Mouse (Mus musculus) CH12.LX (cell line): ENCODE measurements around the gene Creb5. TPM values are rescaled to one million over a fixed set of nuclear protein-coding genes. Genes with fewer than 3 reads are reported as not detected.

Experiments used
- DNase-seq: peaks from one replicate; pipeline ENCODE4 v3.0.0-alpha.2; 2013; ENCODE audit errors: extremely low read depth
- H3K27ac ChIP-seq: 2 replicates; pipeline ENCODE4 v1.5.1; 2012; ENCODE audit warnings: low read depth, mild to moderate bottlenecking, control low read depth, moderate library complexity; ENCODE audit not compliant: insufficient read depth
- H3K27me3 ChIP-seq: replicated peaks from 2 replicates; pipeline ENCODE3; 2012; ENCODE audit warnings: inconsistent platforms
- H3K36me3 ChIP-seq, 2 experiments: replicated peaks in 1 of 2; 2 replicates each; pipeline versions ENCODE3 to v1.6.1; 2012; ENCODE audit warnings: inconsistent platforms in 1 of 2, low read length in 1 of 2, mild to moderate bottlenecking in 1 of 2, mixed read lengths in 1 of 2, moderate library complexity in 1 of 2; ENCODE audit not compliant: control insufficient read depth in 1 of 2, insufficient read depth in 1 of 2
- H3K4me1 ChIP-seq, 2 experiments: 2 replicates each; pipeline ENCODE4 v1.6.1; 2012; ENCODE audit warnings: inconsistent platforms in 1 of 2, moderate library complexity in 1 of 2; ENCODE audit not compliant: insufficient read depth in 2 of 2, control insufficient read depth in 1 of 2
- H3K4me2 ChIP-seq: 2 replicates; pipeline ENCODE4 v1.6.1; 2012; ENCODE audit warnings: low read depth, mild to moderate bottlenecking, control low read depth; ENCODE audit not compliant: poor library complexity, insufficient read depth, severe bottlenecking
- H3K4me3 ChIP-seq, 3 experiments: fragments of 150-350 bp in 1 of 3; sonication (generic) in 1 of 3; replicated peaks in 1 of 3; 2 replicates each; pipeline versions ENCODE3 to v1.5.1; 2011 to 2012; ENCODE audit warnings: low read depth in 2 of 3, low read length in 2 of 3, mild to moderate bottlenecking in 2 of 3, moderate library complexity in 2 of 3, control low read depth in 1 of 3, improper control_type of control experiment in 1 of 3, inconsistent platforms in 1 of 3, mixed read lengths in 1 of 3; ENCODE audit not compliant: poor library complexity in 1 of 3
- H3K79me2 ChIP-seq: replicated peaks from 2 replicates; pipeline ENCODE4 v1.6.1; 2012; ENCODE audit warnings: mild to moderate bottlenecking, moderate library complexity; ENCODE audit not compliant: control insufficient read depth, poor library complexity, insufficient read depth, severe bottlenecking; ENCODE audit errors: extremely low read depth
- H3K9ac ChIP-seq: 2 replicates; pipeline ENCODE4 v1.6.1; 2012; ENCODE audit warnings: low read depth, mild to moderate bottlenecking, control low read depth, moderate library complexity; ENCODE audit not compliant: insufficient read depth
- H3K9me3 ChIP-seq: replicated peaks from 2 replicates; pipeline ENCODE3; 2012; ENCODE audit warnings: low read length, inconsistent platforms, mixed read lengths
- CHD1 ChIP-seq: IDR thresholded peaks from 2 replicates; pipeline ENCODE4 v1.6.1; 2012; ENCODE audit warnings: low read depth, low read length, improper control_type of control experiment, inconsistent platforms
- CHD2 ChIP-seq: IDR thresholded peaks from 2 replicates; pipeline ENCODE4 v1.6.1; 2011; ENCODE audit warnings: low read length, improper control_type of control experiment
- CTCF ChIP-seq, 2 experiments: IDR thresholded peaks in 1 of 2; conservative IDR thresholded peaks in 1 of 2; 2 replicates each; pipeline ENCODE4 v1.5.1; 2011 to 2012; ENCODE audit warnings: low read depth in 2 of 2, low read length in 2 of 2, improper control_type of control experiment in 1 of 2, inconsistent platforms in 1 of 2, mild to moderate bottlenecking in 1 of 2, moderate library complexity in 1 of 2
- E2F4 ChIP-seq: IDR thresholded peaks from 2 replicates; pipeline ENCODE4 v1.6.1; 2011; ENCODE audit warnings: low read depth, low read length, improper control_type of control experiment; ENCODE audit not compliant: insufficient replicate concordance
- EP300 ChIP-seq: IDR thresholded peaks from 2 replicates; pipeline ENCODE4 v1.6.1; 2011; ENCODE audit warnings: low read length, improper control_type of control experiment
- ETS1 ChIP-seq: conservative IDR thresholded peaks from 2 replicates; pipeline ENCODE4 v1.6.1; 2012; ENCODE audit warnings: low read depth, mild to moderate bottlenecking, inconsistent platforms, low read length, improper control_type of control experiment, moderate library complexity
- GABPA ChIP-seq: IDR thresholded peaks from 2 replicates; pipeline ENCODE4 v1.6.1; 2012; ENCODE audit warnings: low read depth, low read length, improper control_type of control experiment, inconsistent platforms; ENCODE audit not compliant: insufficient replicate concordance
- HCFC1 ChIP-seq: IDR thresholded peaks from 2 replicates; pipeline ENCODE4 v1.6.1; 2012; ENCODE audit warnings: low read depth, mild to moderate bottlenecking, inconsistent platforms, low read length, improper control_type of control experiment
- IRF4 ChIP-seq: IDR thresholded peaks from 2 replicates; pipeline ENCODE4 v1.6.1; 2014; ENCODE audit warnings: low read depth, mild to moderate bottlenecking, inconsistent platforms, low read length, improper control_type of control experiment
- MAX ChIP-seq: IDR thresholded peaks from 2 replicates; pipeline ENCODE4 v1.6.1; 2011; ENCODE audit warnings: low read length, improper control_type of control experiment
- MAZ ChIP-seq: IDR thresholded peaks from 2 replicates; pipeline ENCODE4 v1.6.1; 2012; ENCODE audit warnings: low read depth, mild to moderate bottlenecking, inconsistent platforms, low read length, improper control_type of control experiment, moderate library complexity
- MXI1 ChIP-seq: IDR thresholded peaks from 2 replicates; pipeline ENCODE4 v1.6.1; 2011; ENCODE audit warnings: mild to moderate bottlenecking, low read depth, low read length, improper control_type of control experiment
- MYC ChIP-seq: IDR thresholded peaks from 2 replicates; pipeline ENCODE4 v1.6.1; 2011; ENCODE audit warnings: low read depth, mild to moderate bottlenecking, improper control_type of control experiment, low read length
- NRF1 ChIP-seq: IDR thresholded peaks from 2 replicates; pipeline ENCODE4 v1.6.1; 2014; ENCODE audit warnings: low read depth, mild to moderate bottlenecking, inconsistent platforms, low read length, improper control_type of control experiment, moderate library complexity
- PAX5 ChIP-seq: IDR thresholded peaks from 2 replicates; pipeline ENCODE4 v1.6.1; 2012; ENCODE audit warnings: low read length, inconsistent platforms, mixed read lengths
- POLR2A ChIP-seq: IDR thresholded peaks from 2 replicates; pipeline ENCODE4 v1.6.1; 2011; ENCODE audit warnings: low read depth, mild to moderate bottlenecking, improper control_type of control experiment, low read length
- RAD21 ChIP-seq: IDR thresholded peaks from 2 replicates; pipeline ENCODE4 v1.6.1; 2011; ENCODE audit warnings: low read depth, mild to moderate bottlenecking, low read length, improper control_type of control experiment, moderate library complexity
- RCOR1 ChIP-seq: conservative IDR thresholded peaks from 2 replicates; pipeline ENCODE4 v1.6.1; 2012; ENCODE audit warnings: low read depth, mild to moderate bottlenecking, inconsistent platforms, low read length, improper control_type of control experiment
- SIN3A ChIP-seq: IDR thresholded peaks from 2 replicates; pipeline ENCODE4 v1.6.1; 2012; ENCODE audit warnings: low read length, improper control_type of control experiment, inconsistent platforms
- TBP ChIP-seq: conservative IDR thresholded peaks from 2 replicates; pipeline ENCODE4 v1.6.1; 2011; ENCODE audit warnings: low read depth, low read length, improper control_type of control experiment
- TCF12 ChIP-seq: IDR thresholded peaks from 2 replicates; pipeline ENCODE4 v1.6.1; 2014; ENCODE audit warnings: low read depth, mild to moderate bottlenecking, inconsistent platforms, low read length, improper control_type of control experiment
- USF2 ChIP-seq: conservative IDR thresholded peaks from 2 replicates; pipeline ENCODE4 v1.6.1; 2011; ENCODE audit warnings: low read depth, low read length, improper control_type of control experiment
- ZC3H11A ChIP-seq: IDR thresholded peaks from 2 replicates; pipeline ENCODE4 v1.6.1; 2012; ENCODE audit warnings: low read depth, mild to moderate bottlenecking, inconsistent platforms, low read length, improper control_type of control experiment
- ZKSCAN1 ChIP-seq: IDR thresholded peaks from 2 replicates; pipeline ENCODE4 v1.6.1; 2012; ENCODE audit warnings: low read depth, inconsistent platforms, low read length, improper control_type of control experiment, borderline replicate concordance
- ZMIZ1 ChIP-seq: IDR thresholded peaks from 2 replicates; pipeline ENCODE4 v1.6.1; 2012; ENCODE audit warnings: low read depth, mild to moderate bottlenecking, inconsistent platforms, low read length, improper control_type of control experiment
- dilution Hi-C: fragments of 300-500 bp; cut with MboI; formaldehyde crosslinking; loops from 2 replicates; pipeline ENCODE4 v1.14.3; 2020; ENCODE audit warnings: low sequenced_read_pairs; ENCODE audit not compliant: extremely low pct_unique_long_range_greater_than_20kb, extremely low pct_ligation_motif_present
- in situ Hi-C: fragments of 300-500 bp; cut with MboI; formaldehyde crosslinking; loops from 3 replicates; pipeline ENCODE4 v1.14.3; 2019; ENCODE audit warnings: low sequenced_read_pairs, low pct_ligation_motif_present, low pct_unique_long_range_greater_than_20kb, mixed read lengths
- polyA plus RNA-seq: library from polyadenylated mRNA; unstranded; fragments of >175 nt; gene quantifications from 2 replicates; pipeline ENCODE4 v1.2.1, GENCODE M21; 2012; ENCODE audit warnings: low read depth; ENCODE audit not compliant: insufficient read length
- total RNA-seq, 2 experiments: library from RNA; depleted of rRNA; stranded (reverse); fragments of 300-350 nt in 1 of 2; fragments of >200 nt in 1 of 2; gene quantifications; 2 replicates each; pipeline ENCODE4 v1.2.3; 2012 to 2014

Creb5 gene
- total and polyA plus RNA-seq, 3 experiments = 0.68 to 2.1 (median 0.86) TPM

DNA sequence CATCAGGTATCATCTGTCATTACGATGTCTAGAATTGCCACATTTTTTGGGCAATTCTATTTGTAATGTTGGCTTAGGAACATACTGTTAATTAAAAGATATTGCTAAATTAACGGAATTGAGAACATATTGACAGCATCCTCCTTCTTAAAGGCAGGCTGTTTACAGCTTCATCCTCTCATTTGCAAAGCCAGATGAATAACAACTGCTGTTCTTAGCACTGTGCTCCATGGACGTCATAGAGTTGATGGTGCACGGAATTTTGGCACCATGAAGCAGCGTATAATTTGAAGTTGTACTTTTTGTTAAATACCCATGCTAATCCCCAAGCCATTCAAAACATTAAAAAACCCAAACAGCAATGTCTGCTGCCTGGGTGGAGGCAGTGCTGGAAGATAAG lies 10.8 kb downstream of the Creb5 start:
- Histone ChIP-seq H3K9ac (no peak overlapping the region), H3K9me3 (no peaks in the 10 kb centered on the region), H3K4me2 (no peak overlapping the region), H3K4me3 (no peak overlapping the region), H3K27ac (no peak overlapping the region), H3K27me3 (no peaks in the 10 kb centered on the region), H3K79me2 (no peaks in the 10 kb centered on the region), H3K36me3 (no peaks in the 10 kb centered on the region), H3K4me1 (peaks cover 15 to 33% of the 10 kb centered on the region in 2 experiments; a peak in 3 of 4 replicates)
- TF ChIP-seq RAD21 = no peak
- TF ChIP-seq GABPA = no peak
- no peak for TF ChIP-seq MYC
- in situ Hi-C loops (loop anchor here (25.0 kb wide), 2 partner anchors 214 to 414 kb away; no protein-coding TSS in a partner anchor), dilution Hi-C loops (no loop called here)
- no peak for DNase-seq

DNA sequence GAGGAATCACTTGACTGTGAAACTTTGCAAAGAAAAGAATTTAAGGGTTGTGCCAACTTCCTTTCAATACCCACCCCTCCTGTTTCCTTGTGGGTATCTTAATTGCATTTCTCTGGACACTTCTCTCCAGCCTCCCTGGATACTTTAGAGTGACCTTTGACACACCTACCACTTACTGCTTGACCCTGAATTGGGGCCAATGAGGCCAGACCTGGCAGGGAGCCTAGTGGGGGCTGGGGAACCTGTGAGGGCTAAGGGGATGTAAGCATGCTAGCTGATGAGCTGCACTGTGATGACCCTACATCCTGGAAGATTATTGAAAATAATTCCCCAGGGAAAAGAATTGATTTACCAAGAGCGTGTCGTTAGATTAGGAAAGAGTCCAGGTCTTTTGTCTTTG lies 17.1 kb downstream of the Creb5 start:
- Histone ChIP-seq H3K4me2 (no peak overlapping the region), H3K36me3 (no peaks in the 10 kb centered on the region), H3K9me3 (no peaks in the 10 kb centered on the region), H3K4me3 (no peak overlapping the region), H3K9ac (no peak overlapping the region), H3K4me1 (peaks cover 4 to 11% of the 10 kb centered on the region in 2 experiments; a peak in 3 of 4 replicates), H3K27me3 (no peaks in the 10 kb centered on the region), H3K27ac (no peak overlapping the region), H3K79me2 (no peaks in the 10 kb centered on the region)
- in situ Hi-C loops (no loop called here), dilution Hi-C loops (no loop called here)
- DNase-seq = no peak
- TF ChIP-seq SIN3A (no peak), IRF4 (no peak), MAZ (no peak), RCOR1 (no peak), ZC3H11A (no peak), ETS1 (no peak), HCFC1 (no peak), EP300 (no peak), USF2 (no peak)

- no peak overlapping the region for H3K27ac ChIP-seq
- H3K9me3 ChIP-seq = no peaks in the 10 kb centered on the region
- no peak overlapping the region for H3K4me2 ChIP-seq
- TF ChIP-seq CHD2 (no peak), GABPA (no peak), IRF4 (no peak), ZMIZ1 (no peak), MAX (no peak), PAX5 (no peak), TBP (no peak), MXI1 (no peak), CTCF (conservative IDR thresholded peaks at IDR 0.05 in 1 of 2, IDR thresholded peaks at IDR 0.05 in 1 of 2; ENCODE audit: low read depth in 2 of 2, low read length in 2 of 2) (no peak), NRF1 (no peak), ZKSCAN1 (no peak), EP300 (no peak), TCF12 (no peak), POLR2A (no peak), RCOR1 (no peak), CHD1 (no peak), ETS1 (no peak), MAZ (no peak), E2F4 (no peak)
- H3K4me1 ChIP-seq = peaks cover 1 to 11% of the 10 kb centered on the region in 2 experiments; a peak in 3 of 4 replicates
- no peaks in the 10 kb centered on the region for H3K79me2 ChIP-seq
- in situ Hi-C loops = no loop called here
- dilution Hi-C loops = no loop called here
- H3K27me3 ChIP-seq = no peaks in the 10 kb centered on the region
- no peaks in the 10 kb centered on the region for H3K36me3 ChIP-seq
- H3K4me3 ChIP-seq = no peak overlapping the region
- no peak for DNase-seq
- H3K9ac ChIP-seq = no peak overlapping the region
Measured at GRCm38 (mm10) chr6:53306156-53306555, 19.1 kb downstream of the Creb5 start.
